Mouse (Mus musculus): ENCODE results near the gene Nmrk2. TPM values are rescaled to one million over a fixed set of nuclear protein-coding genes. Genes with fewer than 3 reads are reported as not detected.
"Not testable (repeated sequence)": the region's sequence is repeated elsewhere in the genome, so short reads cannot be mapped to it uniquely, and the experiment has no call there.

Nmrk2 gene
- polyA plus RNA-seq, 1 experiment from 2014 or later = not detected

DNA sequence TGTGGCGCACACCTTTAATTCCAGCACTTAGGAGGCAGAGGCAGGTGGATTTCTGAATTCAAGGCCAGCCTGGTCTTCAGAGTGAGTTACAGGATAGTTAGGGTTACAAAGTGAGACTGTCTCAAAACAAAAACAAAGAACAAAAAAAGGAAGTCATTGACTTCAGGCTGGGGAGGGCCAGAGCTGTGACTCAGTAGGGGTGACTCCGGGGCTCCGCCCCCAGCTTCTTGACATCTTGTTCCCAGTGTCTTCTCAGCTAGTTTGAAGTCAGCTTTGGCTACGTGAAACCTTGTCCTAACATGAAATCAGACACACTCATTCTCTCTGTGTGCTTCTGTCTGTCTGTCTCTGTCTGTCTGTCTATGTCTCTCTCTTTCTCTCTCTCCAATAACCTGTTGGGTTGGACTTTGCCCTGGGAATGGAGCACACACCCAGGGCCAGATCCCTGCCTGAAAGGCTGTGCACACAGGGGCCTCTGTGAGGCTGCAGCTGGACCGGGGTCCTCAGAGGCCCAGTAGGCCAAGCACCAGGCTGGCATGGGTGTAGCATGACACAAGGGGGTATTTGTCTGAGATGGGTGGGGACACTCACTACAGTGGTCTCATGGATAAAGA, 19.7 kb upstream of the Nmrk2 start:
- WGBS = 92% methylated on average over 5 of the region's 5 CpGs
- H3K4me3 ChIP-seq (ENCODE audit: low read depth, low read length) = no peak overlapping the region
- no peak overlapping the region for H3K27ac ChIP-seq (ENCODE audit: low read length)
- H3K4me2 ChIP-seq (ENCODE audit: low read length) = no peak overlapping the region
- no peaks in the 10 kb centered on the region for H3K27me3 ChIP-seq (ENCODE audit: control insufficient read depth, insufficient read depth, low read depth, low read length)
- H3K9me3 ChIP-seq (replicated peaks; ENCODE audit: control insufficient read depth, low read length, poor library complexity, severe bottlenecking) = no peaks in the 10 kb centered on the region
- ATAC-seq = no peak
- peaks cover 37% of the 10 kb centered on the region for H3K36me3 ChIP-seq (ENCODE audit: control insufficient read depth, insufficient read depth, low read length)
- H3K9ac ChIP-seq (ENCODE audit: low read depth, low read length) = no peak overlapping the region
- H3K4me1 ChIP-seq (ENCODE audit: control insufficient read depth, insufficient read depth, low read length) = no peaks in the 10 kb centered on the region

- WGBS = 40% methylated on average over 7 of the region's 7 CpGs
- no peak for ATAC-seq
- Histone ChIP-seq H3K4me2 (ENCODE audit: low read length) (no peak overlapping the region), H3K36me3 (ENCODE audit: control insufficient read depth, insufficient read depth, low read length) (peaks cover 60% of the 10 kb centered on the region), H3K9me3 (replicated peaks; ENCODE audit: control insufficient read depth, low read length, poor library complexity, severe bottlenecking) (no peaks in the 10 kb centered on the region), H3K27me3 (ENCODE audit: control insufficient read depth, insufficient read depth, low read depth, low read length) (no peaks in the 10 kb centered on the region), H3K27ac (ENCODE audit: low read length) (no peak overlapping the region), H3K4me3 (ENCODE audit: low read depth, low read length) (no peak overlapping the region), H3K4me1 (ENCODE audit: control insufficient read depth, insufficient read depth, low read length) (no peaks in the 10 kb centered on the region), H3K9ac (ENCODE audit: low read depth, low read length) (no peak overlapping the region)
Measured at GRCm38 (mm10) chr10:81217964-81218363, 16.1 kb upstream of the Nmrk2 start.

DNA sequence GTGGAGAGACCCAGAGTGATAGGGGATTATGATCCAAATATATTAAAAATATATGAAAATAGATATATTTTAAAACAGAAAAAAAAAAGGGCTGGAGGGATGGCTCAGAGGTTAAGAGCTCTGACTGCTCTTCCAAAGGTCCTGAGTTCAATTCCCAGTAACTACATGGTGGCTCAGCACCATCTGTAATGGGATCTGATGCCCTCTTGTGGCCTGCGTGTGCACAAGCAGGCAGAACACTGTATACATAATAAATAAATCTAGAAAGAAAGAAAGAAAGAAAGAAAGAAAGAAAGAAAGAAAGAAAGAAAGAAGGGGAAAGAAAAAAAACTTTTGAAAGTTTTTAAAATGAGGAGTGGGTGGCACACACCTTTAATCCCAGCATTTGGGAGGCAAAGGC, 15.4 kb upstream of the Nmrk2 start:
- 40% methylated on average over 1 of the region's 1 CpGs for WGBS
- not testable (repeated sequence) for ATAC-seq

GRCm38 (mm10) chr10:81216810-81217209, 15.0 kb upstream of the Nmrk2 start:
- Histone ChIP-seq H3K4me1 (ENCODE audit: control insufficient read depth, insufficient read depth, low read length) (no peaks in the 10 kb centered on the region), H3K27me3 (ENCODE audit: control insufficient read depth, insufficient read depth, low read depth, low read length) (no peaks in the 10 kb centered on the region), H3K27ac (ENCODE audit: low read length) (no peak overlapping the region), H3K9me3 (replicated peaks; ENCODE audit: control insufficient read depth, low read length, poor library complexity, severe bottlenecking) (no peaks in the 10 kb centered on the region), H3K4me2 (ENCODE audit: low read length) (no peak overlapping the region), H3K4me3 (ENCODE audit: low read depth, low read length) (no peak overlapping the region), H3K36me3 (ENCODE audit: control insufficient read depth, insufficient read depth, low read length) (peaks cover 65% of the 10 kb centered on the region), H3K9ac (ENCODE audit: low read depth, low read length) (no peak overlapping the region)
- WGBS = 88% methylated on average over 6 of the region's 6 CpGs
- ATAC-seq = no peak

More for the DNA sequence above, 15.4 kb upstream of the Nmrk2 start:
- H3K4me1 ChIP-seq (ENCODE audit: control insufficient read depth, insufficient read depth, low read length); H3K9ac ChIP-seq (ENCODE audit: low read depth, low read length); H3K4me3 ChIP-seq (ENCODE audit: low read depth, low read length); H3K4me2 ChIP-seq (ENCODE audit: low read length); H3K9me3 ChIP-seq (replicated peaks; ENCODE audit: control insufficient read depth, low read length, poor library complexity, severe bottlenecking); H3K27me3 ChIP-seq (ENCODE audit: control insufficient read depth, insufficient read depth, low read depth, low read length); H3K27ac ChIP-seq (ENCODE audit: low read length): not testable (repeated sequence)
- peaks cover 65% of the 10 kb centered on the region for H3K36me3 ChIP-seq (ENCODE audit: control insufficient read depth, insufficient read depth, low read length)

DNA sequence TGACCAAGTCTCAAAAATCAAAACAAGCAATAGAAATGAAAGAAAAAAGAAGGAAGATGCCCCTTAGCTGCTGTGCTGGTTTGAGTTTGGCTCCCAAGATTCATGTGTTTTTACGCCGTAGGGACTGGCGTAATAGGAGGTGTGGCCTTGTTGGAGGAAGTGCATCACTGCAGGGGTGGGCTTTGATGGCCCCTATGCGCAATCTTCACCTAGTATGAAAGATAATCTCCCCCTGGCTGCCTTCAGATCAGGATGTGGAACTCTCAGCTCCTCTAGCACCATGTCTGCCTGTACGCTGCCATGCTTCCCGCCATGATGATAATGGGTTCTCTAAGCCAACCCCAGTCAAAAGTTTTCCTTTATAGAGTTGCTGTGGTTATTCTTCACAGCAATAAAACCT, 14.4 kb upstream of the Nmrk2 start:
- 93% methylated on average over 6 of the region's 6 CpGs for WGBS
- no peak overlapping the region for H3K27ac ChIP-seq (ENCODE audit: low read length)
- no peaks in the 10 kb centered on the region for H3K27me3 ChIP-seq (ENCODE audit: control insufficient read depth, insufficient read depth, low read depth, low read length)
- no peaks in the 10 kb centered on the region for H3K9me3 ChIP-seq (replicated peaks; ENCODE audit: control insufficient read depth, low read length, poor library complexity, severe bottlenecking)
- ATAC-seq = no peak
- no peak overlapping the region for H3K9ac ChIP-seq (ENCODE audit: low read depth, low read length)
- H3K36me3 ChIP-seq (ENCODE audit: control insufficient read depth, insufficient read depth, low read length) = peaks cover 64% of the 10 kb centered on the region
- no peak overlapping the region for H3K4me3 ChIP-seq (ENCODE audit: low read depth, low read length)
- no peak overlapping the region for H3K4me2 ChIP-seq (ENCODE audit: low read length)
- no peaks in the 10 kb centered on the region for H3K4me1 ChIP-seq (ENCODE audit: control insufficient read depth, insufficient read depth, low read length)

DNA sequence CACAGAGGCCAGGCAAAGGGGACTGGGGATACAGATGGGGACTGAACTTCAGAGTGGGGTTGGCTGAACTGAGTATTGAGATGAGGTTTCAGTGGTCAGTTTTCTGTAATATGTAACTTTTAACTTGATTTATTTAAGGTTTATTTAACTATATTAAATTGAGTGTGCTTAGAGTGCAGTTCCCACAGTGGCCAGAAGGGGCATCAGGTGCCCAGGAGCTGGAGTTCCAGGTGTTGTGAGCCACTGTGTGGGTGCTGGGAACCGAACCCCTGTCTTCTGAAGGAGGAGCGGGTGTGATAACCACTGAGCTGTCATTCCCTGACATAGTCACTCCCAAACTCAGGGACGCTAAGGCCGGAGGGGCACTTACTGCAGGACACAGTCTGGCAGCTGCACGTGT, 8.3 kb upstream of the Nmrk2 start:
- Histone ChIP-seq H3K4me2 (ENCODE audit: low read length) (no peak overlapping the region), H3K4me3 (ENCODE audit: low read depth, low read length) (no peak overlapping the region), H3K4me1 (ENCODE audit: control insufficient read depth, insufficient read depth, low read length) (no peaks in the 10 kb centered on the region), H3K36me3 (ENCODE audit: control insufficient read depth, insufficient read depth, low read length) (peaks cover 64% of the 10 kb centered on the region), H3K9me3 (replicated peaks; ENCODE audit: control insufficient read depth, low read length, poor library complexity, severe bottlenecking) (no peaks in the 10 kb centered on the region; the same call in 1 of the 2 replicates), H3K27me3 (ENCODE audit: control insufficient read depth, insufficient read depth, low read depth, low read length) (no peaks in the 10 kb centered on the region), H3K9ac (ENCODE audit: low read depth, low read length) (no peak overlapping the region), H3K27ac (ENCODE audit: low read length) (no peak overlapping the region)
- 95% methylated on average over 5 of the region's 5 CpGs for WGBS
- ATAC-seq = no peak

DNA sequence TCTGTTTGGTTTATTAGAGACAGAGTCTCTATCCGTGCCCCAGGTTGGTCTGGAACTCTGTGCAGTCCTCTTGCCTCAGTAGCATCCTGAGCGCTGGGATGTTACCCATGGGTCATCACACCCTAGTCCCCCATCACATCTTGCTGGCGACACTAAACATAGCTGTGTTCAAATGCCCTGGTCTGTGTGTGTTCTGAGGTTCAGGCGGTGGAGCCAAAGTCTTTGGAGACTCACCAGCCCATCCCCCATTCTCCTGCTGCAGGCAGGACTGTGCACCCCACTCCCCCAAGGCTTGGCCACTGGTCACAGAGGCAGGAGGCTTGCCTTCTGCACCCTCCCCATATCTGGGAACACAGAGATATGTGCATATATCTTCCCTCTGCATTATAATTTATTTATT, 2.3 kb upstream of the Nmrk2 start:
- no peaks in the 10 kb centered on the region for H3K9me3 ChIP-seq (replicated peaks; ENCODE audit: control insufficient read depth, low read length, poor library complexity, severe bottlenecking)
- 71% methylated on average over 4 of the region's 4 CpGs for WGBS
- no peaks in the 10 kb centered on the region for H3K4me1 ChIP-seq (ENCODE audit: control insufficient read depth, insufficient read depth, low read length)
- no peak overlapping the region for H3K4me3 ChIP-seq (ENCODE audit: low read depth, low read length)
- peak overlapping the region; percentile 45; the same call in 1 of the 2 replicates for H3K27ac ChIP-seq (ENCODE audit: low read length)
- no peak overlapping the region for H3K4me2 ChIP-seq (ENCODE audit: low read length)
- no peaks in the 10 kb centered on the region; the same call in 1 of the 2 replicates for H3K27me3 ChIP-seq (ENCODE audit: control insufficient read depth, insufficient read depth, low read depth, low read length)
- H3K36me3 ChIP-seq (ENCODE audit: control insufficient read depth, insufficient read depth, low read length) = peaks cover 19% of the 10 kb centered on the region; the same call in 1 of the 2 replicates
- H3K9ac ChIP-seq (ENCODE audit: low read depth, low read length) = no peak overlapping the region
- ATAC-seq = no peak

DNA sequence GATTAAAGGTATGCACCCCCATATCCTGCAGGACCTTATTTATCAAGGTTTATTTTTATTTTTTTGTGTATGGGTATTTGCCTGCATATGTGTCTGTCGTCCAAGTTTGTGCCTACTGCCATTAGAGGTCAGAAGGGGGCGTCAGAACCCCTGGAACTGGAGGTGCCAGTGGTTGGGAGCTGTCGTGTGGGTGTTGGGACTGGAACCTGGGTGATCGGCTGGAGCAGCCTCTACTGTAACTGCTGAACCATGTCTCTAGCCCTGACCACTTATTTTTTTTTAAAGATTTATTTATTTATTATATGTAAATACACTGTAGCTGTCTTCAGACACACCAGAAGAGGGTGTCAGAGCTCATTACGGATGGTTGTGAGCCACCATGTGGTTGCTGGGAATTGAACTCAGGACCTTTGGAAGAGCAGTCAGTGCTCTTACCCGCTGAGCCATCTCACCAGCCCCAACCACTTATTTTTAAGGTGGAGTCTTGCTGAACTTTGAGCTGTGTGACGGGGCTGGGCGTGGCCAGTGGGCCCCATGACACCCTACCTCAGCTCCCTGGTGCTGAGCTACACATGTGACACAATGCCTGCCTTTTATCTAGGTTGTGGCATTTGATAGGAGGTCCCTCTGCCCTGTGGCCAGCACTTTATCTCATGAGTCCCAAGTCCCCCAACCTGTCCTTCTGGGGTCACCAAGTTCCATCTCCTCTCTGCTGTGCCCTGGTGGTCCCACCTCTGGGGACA, 1.3 kb upstream of the Nmrk2 start:
- peak; percentile 5; the same call in 1 of the 2 replicates for ATAC-seq
- peaks cover 15% of the 10 kb centered on the region; the same call in 1 of the 2 replicates for H3K36me3 ChIP-seq (ENCODE audit: control insufficient read depth, insufficient read depth, low read length)
- no peaks in the 10 kb centered on the region for H3K4me1 ChIP-seq (ENCODE audit: control insufficient read depth, insufficient read depth, low read length)
- H3K9me3 ChIP-seq (replicated peaks; ENCODE audit: control insufficient read depth, low read length, poor library complexity, severe bottlenecking) = no peaks in the 10 kb centered on the region
- peak overlapping the region; percentile 45; the same call in 1 of the 2 replicates for H3K27ac ChIP-seq (ENCODE audit: low read length)
- no peak overlapping the region for H3K9ac ChIP-seq (ENCODE audit: low read depth, low read length)
- no peaks in the 10 kb centered on the region; the same call in 1 of the 2 replicates for H3K27me3 ChIP-seq (ENCODE audit: control insufficient read depth, insufficient read depth, low read depth, low read length)
- no peak overlapping the region for H3K4me3 ChIP-seq (ENCODE audit: low read depth, low read length)
- H3K4me2 ChIP-seq (ENCODE audit: low read length) = no peak overlapping the region
- WGBS = 75% methylated on average over 8 of the region's 8 CpGs

GRCm38 (mm10) chr10:81200605-81201287, 1.1 kb downstream of the Nmrk2 start:
- H3K9me3 ChIP-seq (replicated peaks; ENCODE audit: control insufficient read depth, low read length, poor library complexity, severe bottlenecking) = no peaks in the 10 kb centered on the region
- peaks cover 11% of the 10 kb centered on the region for H3K27me3 ChIP-seq (ENCODE audit: control insufficient read depth, insufficient read depth, low read depth, low read length)
- no peak for ATAC-seq
- H3K4me1 ChIP-seq (ENCODE audit: control insufficient read depth, insufficient read depth, low read length) = no peaks in the 10 kb centered on the region
- WGBS = 80% methylated on average over 20 of the region's 20 CpGs
- no peak overlapping the region for H3K27ac ChIP-seq (ENCODE audit: low read length)
- peaks cover 6% of the 10 kb centered on the region; the same call in 1 of the 2 replicates for H3K36me3 ChIP-seq (ENCODE audit: control insufficient read depth, insufficient read depth, low read length)
- no peak overlapping the region for H3K9ac ChIP-seq (ENCODE audit: low read depth, low read length)
- no peak overlapping the region for H3K4me2 ChIP-seq (ENCODE audit: low read length)
- no peak overlapping the region for H3K4me3 ChIP-seq (ENCODE audit: low read depth, low read length)
